Mouse (Mus musculus): ENCODE measurements around the gene Rbmxl1. TPM values are rescaled to one million over a fixed set of nuclear protein-coding genes. Genes with fewer than 3 reads are reported as not detected.
A peak's percentile ranks its signal among the peaks of the same experiment; 100 is the strongest.
"Not testable (repeated sequence)": the region's sequence is repeated elsewhere in the genome, so short reads cannot be mapped to it uniquely, and the experiment has no call there.

Gene Rbmxl1
- polyA plus RNA-seq (2015; fragmentation: Nextera tagmentation; extraction: Ambion mirVana), result 141 and 168 TPM in 2 replicates

GRCm38 (mm10) chr8:78508719-78509272 is at the start of gene Rbmxl1:
Gene Rbmxl1 (minus strand): TSS chr8:78508898.
- Histone ChIP-seq H3K4me2 (ENCODE audit: low read depth, low read length) (peak within 1 kb of the TSS; percentile 76), H3K9me3 (ENCODE audit: control insufficient read depth, low read length) (no peaks in the 10 kb centered on the region), H3K36me3 (ENCODE audit: control insufficient read depth, insufficient read depth, low read length) (0 out of 2 replicates have a peak, but pooled peaks cover 11% of the 10 kb centered on the region), H3K4me3 (ENCODE audit: low read length) (peak within 1 kb of the TSS; percentile 94), H3K27ac (ENCODE audit: low read length) (peak within 1 kb of the TSS; percentile 95), H3K9ac (ENCODE audit: low read depth, low read length) (peak within 1 kb of the TSS; percentile 99), H3K27me3 (replicated peaks; ENCODE audit: control insufficient read depth, insufficient read depth, low read length) (no peaks in the 10 kb centered on the region), H3K4me1 (ENCODE audit: control insufficient read depth, insufficient read depth, low read length) (no peaks in the 10 kb centered on the region)
- WGBS, result under 1% methylated on average over 68 of the region's 70 CpGs
- peak; percentile 88 for ATAC-seq

DNA sequence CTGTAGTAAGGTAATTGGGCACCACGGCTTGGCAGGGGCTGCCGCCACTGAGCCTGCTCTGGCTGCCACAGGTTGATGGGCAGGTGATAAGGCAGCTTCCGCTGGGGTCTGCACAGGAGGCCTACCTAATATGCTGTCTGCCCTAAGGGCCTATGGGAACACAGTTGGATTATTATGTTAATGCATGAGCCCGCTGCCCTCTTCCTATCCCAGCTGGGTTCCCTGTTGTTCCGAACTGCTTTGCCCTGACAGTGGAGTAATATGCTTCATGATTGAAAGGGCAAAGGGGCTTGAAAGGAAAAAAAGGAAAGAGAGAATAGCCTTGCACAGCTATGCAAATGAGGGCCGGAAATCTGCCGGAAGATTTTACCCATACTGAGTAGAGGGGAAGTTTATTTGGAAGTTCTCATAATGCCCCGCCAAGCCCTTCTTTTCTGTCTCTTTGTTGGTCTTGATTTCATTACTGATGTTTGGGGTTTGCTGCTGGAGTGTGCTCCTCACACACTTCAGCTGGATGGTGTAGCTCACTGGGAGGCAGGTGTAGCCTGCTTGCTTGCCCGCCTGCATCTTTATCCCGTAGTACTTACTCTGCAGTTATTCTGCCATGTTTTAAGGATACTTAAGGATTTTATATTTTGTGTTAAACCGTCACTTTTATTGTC is 48.2 kb upstream of the Rbmxl1 start:
- Histone ChIP-seq H3K36me3 (ENCODE audit: control insufficient read depth, insufficient read depth, low read length) (no peaks in the 10 kb centered on the region), H3K27me3 (replicated peaks; ENCODE audit: control insufficient read depth, insufficient read depth, low read length) (no peaks in the 10 kb centered on the region), H3K4me2 (ENCODE audit: low read depth, low read length) (no peak overlapping the region), H3K9ac (ENCODE audit: low read depth, low read length) (no peak overlapping the region), H3K27ac (ENCODE audit: low read length) (no peak overlapping the region), H3K4me1 (ENCODE audit: control insufficient read depth, insufficient read depth, low read length) (no peaks in the 10 kb centered on the region), H3K9me3 (ENCODE audit: control insufficient read depth, low read length) (no peaks in the 10 kb centered on the region), H3K4me3 (ENCODE audit: low read length) (no peak overlapping the region)
- WGBS, result 76% methylated on average over 11 of the region's 11 CpGs
- ATAC-seq, result no peak

- Histone ChIP-seq H3K9ac (ENCODE audit: low read depth, low read length) (no peak overlapping the region), H3K36me3 (ENCODE audit: control insufficient read depth, insufficient read depth, low read length) (no peaks in the 10 kb centered on the region), H3K9me3 (ENCODE audit: control insufficient read depth, low read length) (no peaks in the 10 kb centered on the region), H3K4me1 (ENCODE audit: control insufficient read depth, insufficient read depth, low read length) (no peaks in the 10 kb centered on the region), H3K4me2 (ENCODE audit: low read depth, low read length) (no peak overlapping the region), H3K27me3 (replicated peaks; ENCODE audit: control insufficient read depth, insufficient read depth, low read length) (no peaks in the 10 kb centered on the region), H3K4me3 (ENCODE audit: low read length) (no peak overlapping the region), H3K27ac (ENCODE audit: low read length) (no peak overlapping the region)
- no peak for ATAC-seq
- WGBS, result 94% methylated on average over 4 of the region's 4 CpGs
Observed at GRCm38 (mm10) chr8:78555817-78556216, 47.1 kb upstream of the Rbmxl1 start.

GRCm38 (mm10) chr8:78550752-78551134 is 42.0 kb upstream of the Rbmxl1 start:
- Histone ChIP-seq H3K9ac (ENCODE audit: low read depth, low read length) (no peak overlapping the region), H3K4me2 (ENCODE audit: low read depth, low read length) (no peak overlapping the region), H3K4me1 (ENCODE audit: control insufficient read depth, insufficient read depth, low read length) (no peaks in the 10 kb centered on the region), H3K27ac (ENCODE audit: low read length) (no peak overlapping the region), H3K36me3 (ENCODE audit: control insufficient read depth, insufficient read depth, low read length) (no peaks in the 10 kb centered on the region), H3K9me3 (ENCODE audit: control insufficient read depth, low read length) (no peaks in the 10 kb centered on the region), H3K27me3 (replicated peaks; ENCODE audit: control insufficient read depth, insufficient read depth, low read length) (no peaks in the 10 kb centered on the region), H3K4me3 (ENCODE audit: low read length) (no peak overlapping the region)
- no peak for ATAC-seq
- WGBS, result 84% methylated on average over 2 of the region's 2 CpGs

DNA sequence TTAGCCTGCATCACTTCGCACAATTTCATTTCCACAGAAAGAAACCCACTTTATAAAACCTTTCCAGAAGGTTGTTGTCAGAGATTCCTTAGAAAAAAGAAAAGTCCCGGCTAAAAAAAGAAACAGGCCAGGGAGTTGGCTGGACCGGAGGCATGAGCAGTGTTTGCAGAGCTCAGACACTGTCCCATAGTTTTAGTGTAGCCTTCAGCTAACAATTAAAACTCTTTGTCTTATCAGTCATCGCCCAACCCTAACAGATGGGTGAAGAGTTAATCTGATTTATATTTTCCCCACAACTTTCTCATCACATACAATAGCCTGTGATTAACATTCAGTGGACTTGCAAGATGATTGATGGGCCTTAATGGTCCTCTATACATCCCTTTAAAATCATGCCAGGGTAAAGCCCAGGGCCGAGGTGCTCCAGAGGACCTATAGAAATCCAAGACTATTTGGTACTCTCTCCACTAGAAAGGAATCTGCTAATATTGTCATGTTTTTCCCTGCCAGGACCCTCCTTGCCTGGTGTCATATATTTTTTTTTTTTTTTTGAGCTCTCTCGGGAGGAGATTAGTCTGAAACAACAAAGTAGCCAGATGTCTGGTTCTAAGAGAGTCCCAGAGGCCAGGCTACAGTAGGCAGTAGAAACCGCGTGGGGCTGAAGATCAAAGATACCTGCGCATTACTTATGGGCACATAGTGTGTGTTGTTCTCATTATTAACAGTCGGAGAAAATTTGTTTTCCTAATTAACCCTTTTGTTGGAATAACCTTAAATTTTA is 41.5 kb upstream of the Rbmxl1 start:
- no peak for ATAC-seq
- Histone ChIP-seq H3K9ac (ENCODE audit: low read depth, low read length) (no peak overlapping the region), H3K4me2 (ENCODE audit: low read depth, low read length) (no peak overlapping the region), H3K36me3 (ENCODE audit: control insufficient read depth, insufficient read depth, low read length) (no peaks in the 10 kb centered on the region), H3K4me1 (ENCODE audit: control insufficient read depth, insufficient read depth, low read length) (no peaks in the 10 kb centered on the region), H3K27me3 (replicated peaks; ENCODE audit: control insufficient read depth, insufficient read depth, low read length) (no peaks in the 10 kb centered on the region), H3K9me3 (ENCODE audit: control insufficient read depth, low read length) (no peaks in the 10 kb centered on the region), H3K4me3 (ENCODE audit: low read length) (no peak overlapping the region), H3K27ac (ENCODE audit: low read length) (no peak overlapping the region)
- 58% methylated on average over 10 of the region's 10 CpGs for WGBS

- H3K4me1 ChIP-seq (ENCODE audit: control insufficient read depth, insufficient read depth, low read length), result not testable (repeated sequence)
- peak; percentile 77 for ATAC-seq
Observed at GRCm38 (mm10) chr8:78545153-78545817, 36.6 kb upstream of the Rbmxl1 start.

DNA sequence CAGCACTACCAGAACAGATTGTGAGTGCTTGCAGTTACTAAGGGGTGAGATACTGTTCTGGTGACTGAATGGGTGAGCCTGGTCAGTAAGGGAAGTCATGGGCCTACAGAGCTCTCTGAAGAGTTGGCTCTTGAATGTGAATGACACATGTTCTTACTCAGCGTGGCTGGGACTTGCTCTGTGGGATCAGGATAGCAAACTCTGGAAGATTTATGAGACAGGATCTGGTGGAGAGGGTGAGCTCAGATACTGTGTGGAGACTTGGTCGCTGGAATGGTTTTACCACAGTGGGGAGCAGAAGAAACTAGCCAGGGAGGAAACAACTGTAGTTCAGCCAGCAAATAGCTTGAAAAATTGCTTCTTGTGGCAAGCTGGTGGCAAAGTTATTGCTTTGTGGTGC is 35.8 kb upstream of the Rbmxl1 start:
- Histone ChIP-seq H3K27ac (ENCODE audit: low read length) (no peak overlapping the region), H3K4me1 (ENCODE audit: control insufficient read depth, insufficient read depth, low read length) (0 out of 2 replicates have a peak, but pooled peaks cover 2% of the 10 kb centered on the region), H3K27me3 (replicated peaks; ENCODE audit: control insufficient read depth, insufficient read depth, low read length) (no peaks in the 10 kb centered on the region), H3K4me3 (ENCODE audit: low read length) (no peak overlapping the region), H3K9me3 (ENCODE audit: control insufficient read depth, low read length) (no peaks in the 10 kb centered on the region), H3K36me3 (ENCODE audit: control insufficient read depth, insufficient read depth, low read length) (0 out of 2 replicates have a peak, but pooled peaks cover 2% of the 10 kb centered on the region), H3K4me2 (ENCODE audit: low read depth, low read length) (no peak overlapping the region), H3K9ac (ENCODE audit: low read depth, low read length) (no peak overlapping the region)
- 53% methylated on average over 2 of the region's 2 CpGs for WGBS
- no peak for ATAC-seq

More at GRCm38 (mm10) chr8:78545153-78545817, 36.6 kb upstream of the Rbmxl1 start:
- not testable (repeated sequence) for H3K4me2 ChIP-seq (ENCODE audit: low read depth, low read length); H3K36me3 ChIP-seq (ENCODE audit: control insufficient read depth, insufficient read depth, low read length); H3K27ac ChIP-seq (ENCODE audit: low read length); H3K4me3 ChIP-seq (ENCODE audit: low read length); H3K27me3 ChIP-seq (replicated peaks; ENCODE audit: control insufficient read depth, insufficient read depth, low read length); H3K9me3 ChIP-seq (ENCODE audit: control insufficient read depth, low read length); H3K9ac ChIP-seq (ENCODE audit: low read depth, low read length)
- WGBS, result 60% methylated on average over 8 of the region's 14 CpGs

DNA sequence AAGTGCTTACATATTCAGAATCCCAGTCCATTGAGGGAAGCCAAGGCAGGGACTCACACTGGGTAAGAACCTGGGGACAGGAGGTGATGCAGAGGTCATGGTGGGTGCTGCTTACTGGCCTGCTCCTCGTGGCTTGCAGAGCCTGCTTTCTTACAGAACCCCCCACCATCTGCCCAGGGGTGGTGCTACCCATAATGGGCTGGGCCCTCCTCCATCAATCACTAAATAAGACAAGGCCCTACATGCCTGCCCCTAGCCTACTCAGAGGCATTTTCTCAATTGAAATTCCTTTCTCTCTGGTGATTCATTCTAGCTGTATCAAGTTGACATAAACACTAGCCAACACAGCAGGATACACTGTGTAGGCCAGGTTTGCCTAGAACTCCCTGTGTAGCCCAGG is 34.9 kb upstream of the Rbmxl1 start:
- Histone ChIP-seq H3K27me3 (replicated peaks; ENCODE audit: control insufficient read depth, insufficient read depth, low read length) (no peaks in the 10 kb centered on the region), H3K36me3 (ENCODE audit: control insufficient read depth, insufficient read depth, low read length) (0 out of 2 replicates have a peak, but pooled peaks cover 2% of the 10 kb centered on the region), H3K4me2 (ENCODE audit: low read depth, low read length) (no peak overlapping the region), H3K4me3 (ENCODE audit: low read length) (no peak overlapping the region), H3K4me1 (ENCODE audit: control insufficient read depth, insufficient read depth, low read length) (0 out of 2 replicates have a peak, but pooled peaks cover 2% of the 10 kb centered on the region), H3K9me3 (ENCODE audit: control insufficient read depth, low read length) (no peaks in the 10 kb centered on the region), H3K27ac (ENCODE audit: low read length) (no peak overlapping the region), H3K9ac (ENCODE audit: low read depth, low read length) (no peak overlapping the region)
- 21% methylated on average over 1 of the region's 1 CpGs for WGBS
- no peak for ATAC-seq

- not testable (repeated sequence) for H3K9ac ChIP-seq (ENCODE audit: low read depth, low read length); H3K4me2 ChIP-seq (ENCODE audit: low read depth, low read length); H3K36me3 ChIP-seq (ENCODE audit: control insufficient read depth, insufficient read depth, low read length); ATAC-seq; H3K4me3 ChIP-seq (ENCODE audit: low read length); H3K4me1 ChIP-seq (ENCODE audit: control insufficient read depth, insufficient read depth, low read length); H3K9me3 ChIP-seq (ENCODE audit: control insufficient read depth, low read length); H3K27ac ChIP-seq (ENCODE audit: low read length); H3K27me3 ChIP-seq (replicated peaks; ENCODE audit: control insufficient read depth, insufficient read depth, low read length)
- 92% methylated on average over 3 of the region's 6 CpGs for WGBS
Observed at GRCm38 (mm10) chr8:78542670-78543069, 34.0 kb upstream of the Rbmxl1 start.
